Mouse (Mus musculus) forebrain, embryonic 10.5 days (tissue): ENCODE results near the gene Gm20828. TPM values are rescaled to one million over a fixed set of nuclear protein-coding genes. Genes with fewer than 3 reads are reported as not detected.
"Not testable (repeated sequence)": the region's sequence is repeated elsewhere in the genome, so short reads cannot be mapped to it uniquely, and the experiment has no call there.

Experiments
- DNase-seq: peaks from one replicate; pipeline ENCODE4 v3.0.0-alpha.2; 2017; ENCODE audit warnings: low spot score; ENCODE audit errors: extremely low spot score
- H3K27ac ChIP-seq: fragments of 300-500 bp; sonication (generic); 2 replicates; pipeline ENCODE4 v1.5.1; 2016; ENCODE audit warnings: mild to moderate bottlenecking
- H3K27me3 ChIP-seq: fragments of 300-500 bp; sonication (generic); 2 replicates; pipeline ENCODE4 v1.6.1; 2016; ENCODE audit warnings: mild to moderate bottlenecking; ENCODE audit not compliant: poor library complexity, severe bottlenecking
- H3K36me3 ChIP-seq: fragments of 300-500 bp; sonication (generic); replicated peaks from 2 replicates; pipeline ENCODE4 v1.6.1; 2016; ENCODE audit warnings: mild to moderate bottlenecking, moderate library complexity
- H3K4me1 ChIP-seq: fragments of 300-500 bp; sonication (generic); 2 replicates; pipeline ENCODE4 v1.6.1; 2016
- H3K4me3 ChIP-seq: fragments of 300-500 bp; sonication (generic); 2 replicates; pipeline ENCODE4 v1.5.1; 2016; ENCODE audit warnings: mild to moderate bottlenecking, moderate library complexity
- H3K9me3 ChIP-seq: fragments of 300-500 bp; sonication (generic); 2 replicates; pipeline ENCODE4 v1.6.1; 2016; ENCODE audit warnings: mild to moderate bottlenecking, moderate library complexity
- WGBS: fragments of 180-500 bp; shearing (Covaris S2); methylation state at CpG from one replicate; pipeline ENCODE4 v1.1.7; 2016; 5-methylcytosine and 5-hydroxymethylcytosine counted together
- polyA plus RNA-seq: library from polyadenylated mRNA; unstranded; fragments of >200 nt; fragmentation: Nextera tagmentation; extraction: Ambion mirVana; gene quantifications from 2 replicates; pipeline ENCODE4 v1.2.1, GENCODE M21; 2016

The Gm20828 gene
- not detected in 2 replicates for polyA plus RNA-seq

GRCm38 (mm10) chrY:11199274-11199673, at the start of gene Gm20828:
TSS of gene Gm20828 (minus strand) at chrY:11199374.
- not testable (repeated sequence) for H3K27ac ChIP-seq, H3K36me3 ChIP-seq, H3K9me3 ChIP-seq, DNase-seq, H3K4me3 ChIP-seq, H3K27me3 ChIP-seq, H3K4me1 ChIP-seq
- WGBS, result no CpG with 5 or more reads among the region's 3 CpGs
